Mouse (Mus musculus) MEL (cell line): ENCODE results near the gene Homez. TPM values are rescaled to one million over a fixed set of nuclear protein-coding genes. Genes with fewer than 3 reads are reported as not detected.

Experiments
- DNase-seq: peaks from one replicate; pipeline ENCODE4 v3.0.0; 2011; ENCODE audit warnings: low read depth, low spot score
- H3K27ac ChIP-seq: 2 replicates; pipeline ENCODE4 v1.5.1; 2012; ENCODE audit warnings: low read depth, mild to moderate bottlenecking, control low read depth, low read length, moderate library complexity; ENCODE audit not compliant: control insufficient read depth
- H3K27me3 ChIP-seq, 2 experiments: fragments of 150-350 bp in 1 of 2; sonication (generic) in 1 of 2; 2 replicates each; pipeline ENCODE4 v1.6.1; 2012; ENCODE audit warnings: low read length in 2 of 2, mild to moderate bottlenecking in 2 of 2, improper control_type of control experiment in 1 of 2, moderate library complexity in 1 of 2; ENCODE audit not compliant: insufficient read depth in 2 of 2, control insufficient read depth in 1 of 2
- H3K36me3 ChIP-seq, 2 experiments: 2 replicates each; pipeline ENCODE4 v1.6.1; 2012 to 2014; ENCODE audit warnings: low read length in 2 of 2, improper control_type of control experiment in 1 of 2, inconsistent platforms in 1 of 2, mild to moderate bottlenecking in 1 of 2; ENCODE audit not compliant: insufficient read depth in 2 of 2, control insufficient read depth in 1 of 2
- H3K4me1 ChIP-seq, 2 experiments: fragments of 150-350 bp in 1 of 2; sonication (generic) in 1 of 2; 2 replicates each; pipeline ENCODE4 v1.6.1; 2012; ENCODE audit warnings: low read length in 2 of 2, improper control_type of control experiment in 1 of 2, mild to moderate bottlenecking in 1 of 2; ENCODE audit not compliant: insufficient read depth in 2 of 2, control insufficient read depth in 1 of 2
- H3K4me3 ChIP-seq, 2 experiments: fragments of 150-350 bp in 1 of 2; sonication (generic) in 1 of 2; 2 replicates each; pipeline ENCODE4 v1.5.1; 2012; ENCODE audit warnings: low read depth in 2 of 2, low read length in 2 of 2, mild to moderate bottlenecking in 2 of 2, moderate library complexity in 2 of 2, control low read depth in 1 of 2, improper control_type of control experiment in 1 of 2; ENCODE audit not compliant: control insufficient read depth in 1 of 2, insufficient read depth in 1 of 2
- H3K79me2 ChIP-seq: 2 replicates; pipeline ENCODE4 v1.6.1; 2012; ENCODE audit warnings: mild to moderate bottlenecking, low read length, moderate library complexity; ENCODE audit not compliant: control insufficient read depth, poor library complexity, insufficient read depth
- H3K9ac ChIP-seq: 2 replicates; pipeline ENCODE4 v1.6.1; 2012; ENCODE audit warnings: low read depth, mild to moderate bottlenecking, control low read depth, low read length, moderate library complexity; ENCODE audit not compliant: control insufficient read depth, poor library complexity, severe bottlenecking
- H3K9me3 ChIP-seq: fragments of 150-350 bp; sonication (generic); replicated peaks from 2 replicates; pipeline ENCODE4 v1.6.1; 2012; ENCODE audit warnings: mild to moderate bottlenecking, low read length, improper control_type of control experiment, moderate library complexity; ENCODE audit not compliant: insufficient read depth
- E2F4 ChIP-seq: IDR thresholded peaks from 2 replicates; pipeline ENCODE4 v1.6.1; 2011; ENCODE audit warnings: low read depth, low read length, improper control_type of control experiment, borderline replicate concordance
- HCFC1 ChIP-seq: IDR thresholded peaks from 2 replicates; pipeline ENCODE4 v1.6.1; 2012; ENCODE audit warnings: low read depth, mild to moderate bottlenecking, inconsistent platforms, low read length, improper control_type of control experiment, moderate library complexity
- KAT2A ChIP-seq: conservative IDR thresholded peaks from 2 replicates; pipeline ENCODE4 v1.6.1; 2012; ENCODE audit warnings: low read depth, low read length, improper control_type of control experiment, inconsistent platforms
- MXI1 ChIP-seq: IDR thresholded peaks from 2 replicates; pipeline ENCODE4 v1.6.1; 2011; ENCODE audit warnings: mild to moderate bottlenecking, low read depth, low read length, improper control_type of control experiment
- MYC ChIP-seq: IDR thresholded peaks from 2 replicates; pipeline ENCODE4 v1.6.1; 2011; ENCODE audit warnings: low read depth, mild to moderate bottlenecking, low read length, improper control_type of control experiment, moderate library complexity
- NELFE ChIP-seq: IDR thresholded peaks from 2 replicates; pipeline ENCODE4 v1.6.1; 2011; ENCODE audit warnings: low read depth, low read length, improper control_type of control experiment
- NRF1 ChIP-seq: IDR thresholded peaks from 2 replicates; pipeline ENCODE4 v1.6.1; 2014; ENCODE audit warnings: low read depth, mild to moderate bottlenecking, inconsistent platforms, low read length, improper control_type of control experiment, moderate library complexity; ENCODE audit not compliant: poor library complexity, insufficient read depth, severe bottlenecking
- POLR2A ChIP-seq, 2 experiments: IDR thresholded peaks; 2 replicates each; pipeline ENCODE4 v1.6.1; 2011 to 2012; ENCODE audit warnings: low read length in 2 of 2, mild to moderate bottlenecking in 2 of 2, control low read depth in 1 of 2, improper control_type of control experiment in 1 of 2, low read depth in 1 of 2, moderate library complexity in 1 of 2; ENCODE audit not compliant: control insufficient read depth in 1 of 2, insufficient read depth in 1 of 2, poor library complexity in 1 of 2
- POLR2AphosphoS2 ChIP-seq: IDR thresholded peaks from 2 replicates; pipeline ENCODE4 v1.6.1; 2011; ENCODE audit warnings: low read length, improper control_type of control experiment
- SIN3A ChIP-seq: IDR thresholded peaks from 2 replicates; pipeline ENCODE4 v1.6.1; 2012; ENCODE audit warnings: low read length, improper control_type of control experiment, inconsistent platforms
- TBP ChIP-seq: IDR thresholded peaks from 2 replicates; pipeline ENCODE4 v1.8.0; 2011; ENCODE audit warnings: low read depth, low read length, improper control_type of control experiment
- USF1 ChIP-seq: IDR thresholded peaks from 2 replicates; pipeline ENCODE4 v1.6.1; 2014; ENCODE audit warnings: low read depth, mild to moderate bottlenecking, inconsistent platforms, low read length, improper control_type of control experiment, moderate library complexity
- ZNF384 ChIP-seq: IDR thresholded peaks from 2 replicates; pipeline ENCODE4 v1.6.1; 2012; ENCODE audit warnings: low read depth, mild to moderate bottlenecking, inconsistent platforms, low read length, improper control_type of control experiment
- polyA plus RNA-seq, 2 experiments: library from polyadenylated mRNA; stranded (reverse) in 1 of 2; unstranded in 1 of 2; fragments of >175 nt in 1 of 2; fragments of >200 nt in 1 of 2; gene quantifications; 2 replicates each; pipeline versions ENCODE4 v1.2.1 to v1.2.4; 2012; ENCODE audit warnings: low replicate concordance in 2 of 2, low read depth in 1 of 2; ENCODE audit not compliant: insufficient read length in 2 of 2, insufficient read depth in 1 of 2, missing spikeins in 1 of 2
- total RNA-seq: library from RNA; depleted of rRNA; stranded (reverse); fragments of 300-350 nt; gene quantifications from 2 replicates; pipeline ENCODE4 v1.2.3, GENCODE M21; 2012

Homez gene
- total and polyA plus RNA-seq, 3 experiments, result 4.9 to 8.5 TPM; not detected in 1

DNA sequence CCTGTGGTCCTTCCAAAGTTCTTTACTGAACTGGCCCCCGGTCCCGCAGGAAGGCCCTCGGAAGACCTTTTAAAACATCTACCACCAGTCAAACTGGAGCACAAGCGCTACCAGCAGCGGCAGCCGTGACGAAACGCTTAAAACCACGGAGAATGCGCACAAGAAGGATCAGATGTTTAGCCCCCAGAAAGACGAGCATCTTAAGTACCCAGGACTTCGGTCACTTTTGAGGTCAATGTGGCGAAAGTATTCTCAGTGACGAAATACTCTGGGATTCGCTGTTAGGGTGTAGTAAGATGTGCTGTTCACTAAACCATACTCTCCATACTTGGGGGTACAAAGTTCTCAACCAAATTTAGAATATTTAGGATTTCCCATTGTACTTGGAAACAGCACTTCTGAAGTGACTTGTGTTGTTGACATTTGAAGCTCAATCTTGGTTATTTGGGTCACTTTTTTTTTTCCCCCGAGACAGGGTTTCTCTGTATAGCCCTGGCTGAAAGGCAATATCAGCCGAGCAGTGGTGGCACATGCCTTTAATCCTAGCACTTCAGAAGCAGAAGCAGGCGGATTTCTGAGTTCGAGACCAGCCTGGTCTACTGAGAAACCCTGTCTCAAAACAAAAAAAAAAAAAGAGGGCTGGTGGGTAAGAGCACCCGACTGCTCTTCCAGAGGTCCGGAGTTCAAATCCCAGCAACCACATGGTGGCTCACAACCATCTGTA, 6.3 kb downstream of the Homez start:
- peak overlapping the region; percentile 48 for H3K27ac ChIP-seq
- no peak for DNase-seq
- no peaks in the 10 kb centered on the region for H3K9me3 ChIP-seq
- H3K36me3 ChIP-seq, result peaks cover 0 to 21% of the 10 kb centered on the region in 2 experiments; a peak in 2 of 4 replicates
- no peaks in the 10 kb centered on the region for H3K27me3 ChIP-seq
- H3K4me1 ChIP-seq, result peaks cover 19 to 27% of the 10 kb centered on the region in 2 experiments
- TF ChIP-seq MXI1 (0 out of 2 replicates have a peak, but pooled peaks have one; percentile 47), POLR2AphosphoS2 (no peak), TBP (peak; percentile 95), ZNF384 (peak; percentile 67), MYC (0 out of 2 replicates have a peak, but pooled peaks have one; percentile 23), SIN3A (peak; percentile 35; the same call in 1 of the 2 replicates), KAT2A (no peak; the same call in 1 of the 2 replicates)
- H3K4me3 ChIP-seq, result peak overlapping the region; percentile 77 to 96
- H3K79me2 ChIP-seq, result no peaks in the 10 kb centered on the region; the same call in 1 of the 2 replicates
- peak overlapping the region; percentile 72 for H3K9ac ChIP-seq

- Histone ChIP-seq H3K27me3 (no peaks in the 10 kb centered on the region), H3K27ac (peak overlapping the region; percentile 48), H3K4me1 (peaks cover 19 to 27% of the 10 kb centered on the region in 2 experiments), H3K9ac (peak overlapping the region; percentile 77), H3K36me3 (peaks cover 0 to 21% of the 10 kb centered on the region in 2 experiments; a peak in 2 of 4 replicates), H3K9me3 (no peaks in the 10 kb centered on the region), H3K79me2 (no peaks in the 10 kb centered on the region; the same call in 1 of the 2 replicates), H3K4me3 (peak overlapping the region; percentile 77 to 96)
- DNase-seq, result peak; percentile 94
- TF ChIP-seq NRF1, result 0 out of 2 replicates have a peak, but pooled peaks have one; percentile 19
- 0 out of 2 replicates have a peak, but pooled peaks have one; percentile 33 for TF ChIP-seq USF1
- peak; percentile 78 to 80 for TF ChIP-seq POLR2A (IDR thresholded peaks at IDR 0.05; ENCODE audit: control insufficient read depth in 1 of 2, insufficient read depth in 1 of 2, low read depth in 1 of 2, low read length in 2 of 2, poor library complexity in 1 of 2)
- 0 out of 2 replicates have a peak, but pooled peaks have one; percentile 12 for TF ChIP-seq HCFC1
- TF ChIP-seq NELFE, result peak; percentile 55; the same call in 1 of the 2 replicates
- no peak for TF ChIP-seq MYC
- no peak for TF ChIP-seq E2F4
Measured at GRCm38 (mm10) chr14:54863501-54864312, 7.1 kb downstream of the Homez start.
